Mouse (Mus musculus) testis, adult 2 months (tissue): Measurements from ENCODE around the gene Ptpru.

Experiments
- CTCF ChIP-seq: fragments of 200-500 bp; IDR thresholded peaks from 2 replicates; pipeline ENCODE4 v1.5.1; 2012; ENCODE audit warnings: low read depth, mild to moderate bottlenecking, inconsistent platforms, low read length, moderate library complexity; ENCODE audit not compliant: control insufficient read depth, insufficient read depth, insufficient replicate concordance
- POLR2A ChIP-seq: fragments of 200-500 bp; IDR thresholded peaks from 2 replicates; pipeline ENCODE4 v1.6.1; 2012; ENCODE audit warnings: low read depth, mild to moderate bottlenecking, inconsistent platforms, low read length, moderate library complexity; ENCODE audit not compliant: control insufficient read depth

DNA sequence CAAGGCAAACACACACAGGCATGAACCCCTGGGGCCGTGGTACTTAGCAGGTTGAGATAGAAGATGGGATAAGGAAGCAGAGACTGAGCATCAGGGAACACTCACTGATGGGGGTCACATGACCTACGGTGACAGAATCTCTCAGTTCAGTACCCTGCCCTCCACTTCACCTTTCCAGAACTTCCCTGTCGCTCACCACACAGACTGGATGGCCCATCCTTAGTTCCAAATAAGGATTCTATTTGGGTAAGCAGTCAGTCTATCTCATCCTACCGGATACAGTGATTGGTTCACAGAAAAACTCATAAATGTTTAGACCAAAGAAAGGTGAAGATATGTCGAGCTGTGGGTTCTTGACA is 93.4 kb downstream of the Ptpru start:
- TF ChIP-seq CTCF (no peak), POLR2A (no peak)
